Mouse (Mus musculus) MEL (cell line): ENCODE data around the gene Tnk2. TPM values are rescaled to one million over a fixed set of nuclear protein-coding genes. Genes with fewer than 3 reads are reported as not detected.

Experiments used
- DNase-seq: peaks from one replicate; pipeline ENCODE4 v3.0.0; 2011; ENCODE audit warnings: low read depth, low spot score
- H3K27ac ChIP-seq: 2 replicates; pipeline ENCODE4 v1.5.1; 2012; ENCODE audit warnings: low read depth, mild to moderate bottlenecking, control low read depth, low read length, moderate library complexity; ENCODE audit not compliant: control insufficient read depth
- H3K27me3 ChIP-seq, 2 experiments: fragments of 150-350 bp in 1 of 2; sonication (generic) in 1 of 2; 2 replicates each; pipeline ENCODE4 v1.6.1; 2012; ENCODE audit warnings: low read length in 2 of 2, mild to moderate bottlenecking in 2 of 2, improper control_type of control experiment in 1 of 2, moderate library complexity in 1 of 2; ENCODE audit not compliant: insufficient read depth in 2 of 2, control insufficient read depth in 1 of 2
- H3K36me3 ChIP-seq, 2 experiments: 2 replicates each; pipeline ENCODE4 v1.6.1; 2012 to 2014; ENCODE audit warnings: low read length in 2 of 2, improper control_type of control experiment in 1 of 2, inconsistent platforms in 1 of 2, mild to moderate bottlenecking in 1 of 2; ENCODE audit not compliant: insufficient read depth in 2 of 2, control insufficient read depth in 1 of 2
- H3K4me1 ChIP-seq, 2 experiments: fragments of 150-350 bp in 1 of 2; sonication (generic) in 1 of 2; 2 replicates each; pipeline ENCODE4 v1.6.1; 2012; ENCODE audit warnings: low read length in 2 of 2, improper control_type of control experiment in 1 of 2, mild to moderate bottlenecking in 1 of 2; ENCODE audit not compliant: insufficient read depth in 2 of 2, control insufficient read depth in 1 of 2
- H3K4me3 ChIP-seq, 2 experiments: fragments of 150-350 bp in 1 of 2; sonication (generic) in 1 of 2; 2 replicates each; pipeline ENCODE4 v1.5.1; 2012; ENCODE audit warnings: low read depth in 2 of 2, low read length in 2 of 2, mild to moderate bottlenecking in 2 of 2, moderate library complexity in 2 of 2, control low read depth in 1 of 2, improper control_type of control experiment in 1 of 2; ENCODE audit not compliant: control insufficient read depth in 1 of 2, insufficient read depth in 1 of 2
- H3K79me2 ChIP-seq: 2 replicates; pipeline ENCODE4 v1.6.1; 2012; ENCODE audit warnings: mild to moderate bottlenecking, low read length, moderate library complexity; ENCODE audit not compliant: control insufficient read depth, poor library complexity, insufficient read depth
- H3K9ac ChIP-seq: 2 replicates; pipeline ENCODE4 v1.6.1; 2012; ENCODE audit warnings: low read depth, mild to moderate bottlenecking, control low read depth, low read length, moderate library complexity; ENCODE audit not compliant: control insufficient read depth, poor library complexity, severe bottlenecking
- H3K9me3 ChIP-seq: fragments of 150-350 bp; sonication (generic); replicated peaks from 2 replicates; pipeline ENCODE4 v1.6.1; 2012; ENCODE audit warnings: mild to moderate bottlenecking, low read length, improper control_type of control experiment, moderate library complexity; ENCODE audit not compliant: insufficient read depth
- BHLHE40 ChIP-seq: IDR thresholded peaks from 2 replicates; pipeline ENCODE4 v1.6.1; 2012; ENCODE audit warnings: low read depth, mild to moderate bottlenecking, inconsistent platforms, low read length, improper control_type of control experiment, borderline replicate concordance
- CHD1 ChIP-seq: IDR thresholded peaks from 2 replicates; pipeline ENCODE4 v1.6.1; 2012; ENCODE audit warnings: low read depth, mild to moderate bottlenecking, inconsistent platforms, low read length, improper control_type of control experiment
- CTCF ChIP-seq, 3 experiments: IDR thresholded peaks in 2 of 3; conservative IDR thresholded peaks in 1 of 3; 2 replicates each; pipeline ENCODE4 v1.5.1; 2011 to 2012; ENCODE audit warnings: low read length in 3 of 3, low read depth in 2 of 3, mild to moderate bottlenecking in 2 of 3, improper control_type of control experiment in 1 of 3, inconsistent platforms in 1 of 3, mixed read lengths in 1 of 3, moderate library complexity in 1 of 3; ENCODE audit not compliant: control insufficient read depth in 1 of 3, insufficient read depth in 1 of 3, poor library complexity in 1 of 3, severe bottlenecking in 1 of 3
- ELF1 ChIP-seq: IDR thresholded peaks from 2 replicates; pipeline ENCODE4 v1.6.1; 2014; ENCODE audit warnings: low read depth, mild to moderate bottlenecking, inconsistent platforms, low read length, improper control_type of control experiment, moderate library complexity
- EP300 ChIP-seq, 2 experiments: IDR thresholded peaks; 2 replicates each; pipeline ENCODE4 v1.6.1; 2011; ENCODE audit warnings: improper control_type of control experiment in 2 of 2, low read length in 2 of 2, low read depth in 1 of 2, mild to moderate bottlenecking in 1 of 2
- ETS1 ChIP-seq: IDR thresholded peaks from 2 replicates; pipeline ENCODE4 v1.6.1; 2012; ENCODE audit warnings: low read depth, mild to moderate bottlenecking, inconsistent platforms, low read length, improper control_type of control experiment, moderate library complexity
- GABPA ChIP-seq: IDR thresholded peaks from 2 replicates; pipeline ENCODE4 v1.6.1; 2012; ENCODE audit warnings: low read depth, mild to moderate bottlenecking, inconsistent platforms, low read length, improper control_type of control experiment, moderate library complexity
- GATA1 ChIP-seq: IDR thresholded peaks from 2 replicates; pipeline ENCODE4 v1.6.1; 2011; ENCODE audit warnings: low read depth, low read length, improper control_type of control experiment
- HCFC1 ChIP-seq: IDR thresholded peaks from 2 replicates; pipeline ENCODE4 v1.6.1; 2012; ENCODE audit warnings: low read depth, mild to moderate bottlenecking, inconsistent platforms, low read length, improper control_type of control experiment, moderate library complexity
- JUND ChIP-seq: IDR thresholded peaks from 2 replicates; pipeline ENCODE4 v1.6.1; 2011; ENCODE audit warnings: low read depth, mild to moderate bottlenecking, improper control_type of control experiment, low read length
- KAT2A ChIP-seq: conservative IDR thresholded peaks from 2 replicates; pipeline ENCODE4 v1.6.1; 2012; ENCODE audit warnings: low read depth, low read length, improper control_type of control experiment, inconsistent platforms
- MEF2A ChIP-seq: IDR thresholded peaks from 2 replicates; pipeline ENCODE4 v1.6.1; 2014; ENCODE audit warnings: low read depth, mild to moderate bottlenecking, inconsistent platforms, low read length, improper control_type of control experiment; ENCODE audit not compliant: poor library complexity, insufficient replicate concordance, severe bottlenecking; ENCODE audit errors: extremely low read depth
- MXI1 ChIP-seq: IDR thresholded peaks from 2 replicates; pipeline ENCODE4 v1.6.1; 2011; ENCODE audit warnings: mild to moderate bottlenecking, low read depth, low read length, improper control_type of control experiment
- MYC ChIP-seq: IDR thresholded peaks from 2 replicates; pipeline ENCODE4 v1.6.1; 2011; ENCODE audit warnings: low read depth, mild to moderate bottlenecking, low read length, improper control_type of control experiment, moderate library complexity
- NRF1 ChIP-seq: IDR thresholded peaks from 2 replicates; pipeline ENCODE4 v1.6.1; 2014; ENCODE audit warnings: low read depth, mild to moderate bottlenecking, inconsistent platforms, low read length, improper control_type of control experiment, moderate library complexity; ENCODE audit not compliant: poor library complexity, insufficient read depth, severe bottlenecking
- POLR2A ChIP-seq, 2 experiments: IDR thresholded peaks; 2 replicates each; pipeline ENCODE4 v1.6.1; 2011 to 2012; ENCODE audit warnings: low read length in 2 of 2, mild to moderate bottlenecking in 2 of 2, control low read depth in 1 of 2, improper control_type of control experiment in 1 of 2, low read depth in 1 of 2, moderate library complexity in 1 of 2; ENCODE audit not compliant: control insufficient read depth in 1 of 2, insufficient read depth in 1 of 2, poor library complexity in 1 of 2
- POLR2AphosphoS2 ChIP-seq: IDR thresholded peaks from 2 replicates; pipeline ENCODE4 v1.6.1; 2011; ENCODE audit warnings: low read length, improper control_type of control experiment
- RCOR1 ChIP-seq: IDR thresholded peaks from 2 replicates; pipeline ENCODE4 v1.6.1; 2012; ENCODE audit warnings: low read depth, mild to moderate bottlenecking, inconsistent platforms, low read length, improper control_type of control experiment
- SMC3 ChIP-seq: IDR thresholded peaks from 2 replicates; pipeline ENCODE4 v1.6.1; 2011; ENCODE audit warnings: low read depth, low read length, improper control_type of control experiment
- TCF12 ChIP-seq: IDR thresholded peaks from 2 replicates; pipeline ENCODE4 v1.6.1; 2014; ENCODE audit warnings: low read depth, mild to moderate bottlenecking, inconsistent platforms, low read length, improper control_type of control experiment, moderate library complexity
- USF1 ChIP-seq: IDR thresholded peaks from 2 replicates; pipeline ENCODE4 v1.6.1; 2014; ENCODE audit warnings: low read depth, mild to moderate bottlenecking, inconsistent platforms, low read length, improper control_type of control experiment, moderate library complexity
- USF2 ChIP-seq, 2 experiments: IDR thresholded peaks; 2 replicates each; pipeline ENCODE4 v1.6.1; 2011 to 2012; ENCODE audit warnings: improper control_type of control experiment in 2 of 2, low read length in 2 of 2, borderline replicate concordance in 1 of 2, inconsistent platforms in 1 of 2, low read depth in 1 of 2, mild to moderate bottlenecking in 1 of 2; ENCODE audit not compliant: insufficient read depth in 1 of 2
- ZC3H11A ChIP-seq: IDR thresholded peaks from 2 replicates; pipeline ENCODE4 v1.6.1; 2012; ENCODE audit warnings: low read depth, mild to moderate bottlenecking, inconsistent platforms, low read length, improper control_type of control experiment
- ZKSCAN1 ChIP-seq: IDR thresholded peaks from 2 replicates; pipeline ENCODE4 v1.6.1; 2012; ENCODE audit warnings: low read depth, mild to moderate bottlenecking, inconsistent platforms, low read length, improper control_type of control experiment, moderate library complexity
- ZMIZ1 ChIP-seq: IDR thresholded peaks from 2 replicates; pipeline ENCODE4 v1.6.1; 2012; ENCODE audit warnings: low read depth, mild to moderate bottlenecking, inconsistent platforms, low read length, improper control_type of control experiment, moderate library complexity
- ZNF384 ChIP-seq: IDR thresholded peaks from 2 replicates; pipeline ENCODE4 v1.6.1; 2012; ENCODE audit warnings: low read depth, mild to moderate bottlenecking, inconsistent platforms, low read length, improper control_type of control experiment
- polyA plus RNA-seq, 2 experiments: library from polyadenylated mRNA; stranded (reverse) in 1 of 2; unstranded in 1 of 2; fragments of >175 nt in 1 of 2; fragments of >200 nt in 1 of 2; gene quantifications; 2 replicates each; pipeline versions ENCODE4 v1.2.1 to v1.2.4; 2012; ENCODE audit warnings: low replicate concordance in 2 of 2, low read depth in 1 of 2; ENCODE audit not compliant: insufficient read length in 2 of 2, insufficient read depth in 1 of 2, missing spikeins in 1 of 2
- total RNA-seq: library from RNA; depleted of rRNA; stranded (reverse); fragments of 300-350 nt; gene quantifications from 2 replicates; pipeline ENCODE4 v1.2.3, GENCODE M21; 2012

Tnk2 gene
- total and polyA plus RNA-seq, 3 experiments = 34.8 to 77.0 TPM; not detected in 1

- H3K79me2 ChIP-seq = no peaks in the 10 kb centered on the region
- H3K36me3 ChIP-seq = no peaks in the 10 kb centered on the region
- no peaks in the 10 kb centered on the region for H3K4me1 ChIP-seq
- H3K27me3 ChIP-seq = peaks cover 2% of the 10 kb centered on the region in 2 experiments; a peak in 2 of 4 replicates
- DNase-seq = no peak
- no peak overlapping the region for H3K4me3 ChIP-seq
- no peaks in the 10 kb centered on the region for H3K9me3 ChIP-seq
- no peak overlapping the region for H3K9ac ChIP-seq
- H3K27ac ChIP-seq = no peak overlapping the region
- no peak for TF ChIP-seq ZMIZ1
- TF ChIP-seq RCOR1 = no peak
- no peak for TF ChIP-seq BHLHE40
- TF ChIP-seq ZKSCAN1 = no peak
- TF ChIP-seq POLR2A (IDR thresholded peaks at IDR 0.05; ENCODE audit: control insufficient read depth in 1 of 2, insufficient read depth in 1 of 2, low read depth in 1 of 2, low read length in 2 of 2, poor library complexity in 1 of 2) = no peak
- TF ChIP-seq JUND = no peak
- TF ChIP-seq ELF1 = no peak
- no peak for TF ChIP-seq ETS1
- TF ChIP-seq USF2 (IDR thresholded peaks at IDR 0.05; ENCODE audit: borderline replicate concordance in 1 of 2, insufficient read depth in 1 of 2, low read depth in 1 of 2, low read length in 2 of 2) = no peak
- no peak for TF ChIP-seq MEF2A
- no peak for TF ChIP-seq USF1
- no peak for TF ChIP-seq KAT2A
- TF ChIP-seq GATA1 = no peak
- TF ChIP-seq SMC3 = no peak
- no peak for TF ChIP-seq NRF1
- no peak for TF ChIP-seq GABPA
- TF ChIP-seq HCFC1 = no peak
- no peak for TF ChIP-seq CHD1
- TF ChIP-seq, all 39 proteins: peak for 0
Observed at GRCm38 (mm10) chr16:32724259-32724658, 80.6 kb downstream of the Tnk2 start.

- Histone ChIP-seq H3K9me3 (no peaks in the 10 kb centered on the region), H3K36me3 (no peaks in the 10 kb centered on the region), H3K27me3 (peaks cover 2% of the 10 kb centered on the region in 2 experiments; a peak in 3 of 4 replicates), H3K4me3 (no peak overlapping the region), H3K27ac (no peak overlapping the region), H3K9ac (no peak overlapping the region), H3K79me2 (no peaks in the 10 kb centered on the region), H3K4me1 (no peaks in the 10 kb centered on the region)
- TF ChIP-seq ZNF384 (no peak), CTCF (IDR thresholded peaks at IDR 0.05 in 2 of 3, conservative IDR thresholded peaks at IDR 0.05 in 1 of 3; ENCODE audit: control insufficient read depth in 1 of 3, insufficient read depth in 1 of 3, low read depth in 2 of 3, low read length in 3 of 3, poor library complexity in 1 of 3, severe bottlenecking in 1 of 3) (no peak), TCF12 (no peak), GABPA (no peak), EP300 (IDR thresholded peaks at IDR 0.05; ENCODE audit: low read depth in 1 of 2, low read length in 2 of 2) (no peak), MXI1 (no peak), SMC3 (no peak), ZKSCAN1 (no peak), HCFC1 (no peak), MEF2A (no peak), ZC3H11A (no peak), USF1 (no peak), RCOR1 (no peak), MYC (no peak), ELF1 (no peak), POLR2AphosphoS2 (no peak)
- DNase-seq = no peak
Observed at GRCm38 (mm10) chr16:32726501-32726900, 82.8 kb downstream of the Tnk2 start.
